Mouse (Mus musculus) cerebellum, postnatal 25 days (tissue): ENCODE measurements at regions not wholly inside any gene's neighbourhood (a gene's known extent, or its start where the extent isn't known, plus 50 kb on each side); places are given as distances from the start of the nearest gene placed in this dataset.

Experiments
- DNase-seq, 2 experiments: peaks; one replicate each; pipeline ENCODE4 v3.0.0; 2021; ENCODE audit warnings: mixed read lengths in 2 of 2

GRCm38 (mm10) chr1:44388091-44388490 lies 163.2 kb upstream of the Gulp1 start:
- no peak for DNase-seq

DNA sequence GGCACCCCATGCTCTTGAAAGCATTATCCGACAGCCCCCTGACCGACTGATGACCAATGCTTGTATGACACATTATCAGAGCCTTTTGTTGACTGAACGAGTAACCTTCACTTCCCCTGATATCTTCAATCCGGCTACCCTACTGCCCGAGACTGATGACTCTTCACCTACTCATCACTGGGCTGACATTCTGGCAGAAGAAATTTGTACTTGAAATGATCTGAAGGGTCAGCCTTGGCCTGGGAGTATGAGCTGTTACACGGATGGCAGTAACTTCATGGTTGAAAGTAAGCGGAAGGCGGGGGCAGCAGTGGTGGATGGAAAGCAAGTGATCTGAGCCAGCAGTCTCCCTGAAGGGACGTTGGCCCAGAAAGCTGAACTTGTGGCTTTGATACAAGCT lies 159.2 kb upstream of the Gulp1 start:
- DNase-seq = no peak

DNA sequence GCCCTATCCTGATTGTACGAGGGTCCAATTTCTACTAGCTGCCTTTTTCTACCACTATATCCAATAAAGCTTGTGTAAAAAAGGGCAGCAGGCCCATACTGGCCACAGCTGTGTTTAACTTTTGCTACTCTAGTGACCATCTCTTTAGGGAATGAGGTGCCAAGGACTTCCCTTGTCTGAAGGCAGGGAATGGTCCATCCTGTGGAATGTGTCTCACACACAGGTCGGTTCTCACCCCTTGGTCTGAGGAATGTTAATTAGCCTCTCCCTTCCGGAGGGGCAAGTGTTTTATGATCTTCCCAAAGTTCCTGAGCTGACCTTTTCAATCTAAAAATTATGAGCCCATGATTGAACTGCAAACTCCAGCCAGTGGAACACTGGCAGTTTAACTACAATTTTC lies 155.8 kb upstream of the Gulp1 start:
- no peak for DNase-seq

DNA sequence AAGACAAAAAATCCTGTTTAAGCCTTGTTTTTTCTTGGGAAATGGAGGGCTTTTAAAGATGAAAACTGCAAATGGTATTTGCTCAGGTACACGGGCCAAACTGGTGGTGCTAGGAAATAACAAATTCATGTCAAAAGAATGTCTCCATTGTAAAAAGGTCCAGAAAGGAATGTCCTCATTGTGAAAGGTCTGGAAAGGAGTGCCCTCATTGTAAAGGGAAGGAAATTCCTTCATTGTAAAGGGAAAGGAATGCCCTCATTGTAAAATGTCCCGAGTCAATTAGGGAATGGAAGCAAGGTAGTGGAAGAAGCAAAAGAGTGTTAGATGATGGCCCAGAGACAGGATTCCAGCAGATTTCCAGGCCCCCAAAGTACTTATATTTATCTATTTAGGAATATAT lies 153.2 kb upstream of the Gulp1 start:
- no peak for DNase-seq

DNA sequence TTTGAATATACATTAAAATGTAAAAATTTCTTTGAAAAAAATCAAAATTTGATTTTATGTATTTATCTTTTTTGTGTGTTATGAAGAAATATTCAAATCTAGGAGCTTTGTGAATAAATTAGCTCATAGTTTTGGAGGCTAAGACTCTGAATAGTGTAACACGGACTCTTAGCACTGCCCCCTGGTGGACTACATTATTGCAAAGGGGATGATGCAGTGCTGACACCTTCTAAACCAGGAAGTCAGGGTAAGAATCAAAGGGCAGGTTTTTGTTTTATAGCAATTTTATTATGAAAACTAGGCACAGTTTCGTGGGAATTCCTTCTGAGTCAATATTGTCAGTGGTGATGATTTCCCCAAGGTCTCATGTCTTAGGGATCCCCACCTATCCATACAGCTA lies 113.5 kb upstream of the Gulp1 start:
- DNase-seq = peak in 1 of 2 experiments; percentile 3
